Mouse (Mus musculus) embryonic fibroblast, embryonic 13.5 days (primary cell): ENCODE data around the gene Gm12830.

Source experiments
- CTCF ChIP-seq: IDR thresholded peaks from 2 replicates; pipeline ENCODE4 v1.5.1; 2011; ENCODE audit warnings: mild to moderate bottlenecking, control low read depth, low read length, moderate library complexity, borderline replicate concordance; ENCODE audit not compliant: insufficient read depth
- POLR2A ChIP-seq: IDR thresholded peaks from 2 replicates; pipeline ENCODE4 v1.6.1; 2011; ENCODE audit warnings: low read depth, mild to moderate bottlenecking, control low read depth, low read length, moderate library complexity

GRCm38 (mm10) chr4:114844600-114844999, 23.1 kb downstream of the Gm12830 start:
- TF ChIP-seq CTCF (no peak), POLR2A (no peak)
